Mouse (Mus musculus): Measurements from ENCODE around the gene Aldh16a1.
"Not testable (repeated sequence)": the region's sequence is repeated elsewhere in the genome, so short reads cannot be mapped to it uniquely, and the experiment has no call there.

The Aldh16a1 gene

GRCm38 (mm10) chr7:45134544-45135026 lies 19.8 kb downstream of the Aldh16a1 start:
- DNase-seq (ENCODE audit: low spot score), result peak; percentile 51

- no peak for DNase-seq (ENCODE audit: low spot score)
These were observed 20.8 kb downstream of the Aldh16a1 start for GRCm38 (mm10) chr7:45133446-45134159.

GRCm38 (mm10) chr7:45131850-45132249 lies 22.5 kb downstream of the Aldh16a1 start:
- DNase-seq (ENCODE audit: low spot score), result no peak

- no peak for DNase-seq (ENCODE audit: low spot score)
These were observed 24.4 kb downstream of the Aldh16a1 start for GRCm38 (mm10) chr7:45129776-45130512.

- DNase-seq (ENCODE audit: low spot score), result no peak
These were observed 25.1 kb downstream of the Aldh16a1 start for GRCm38 (mm10) chr7:45129318-45129717.

- peak; percentile 99 for DNase-seq (ENCODE audit: low spot score)
These were observed 25.6 kb downstream of the Aldh16a1 start, which contains the start of gene Rpl13a for GRCm38 (mm10) chr7:45128624-45129246. Gene Rpl13a (minus strand): TSS chr7:45128761.

- DNase-seq (ENCODE audit: low spot score), result no peak
These were observed 26.6 kb downstream of the Aldh16a1 start for GRCm38 (mm10) chr7:45127700-45128224.

- DNase-seq (ENCODE audit: low spot score), result no peak
These were observed 27.3 kb downstream of the Aldh16a1 start for GRCm38 (mm10) chr7:45126844-45127699.

GRCm38 (mm10) chr7:45126147-45126843 lies 28.1 kb downstream of the Aldh16a1 start:
- DNase-seq (ENCODE audit: low spot score), result no peak

GRCm38 (mm10) chr7:45125649-45126048 lies 28.7 kb downstream of the Aldh16a1 start:
- DNase-seq (ENCODE audit: low spot score), result not testable (repeated sequence)

- no peak for DNase-seq (ENCODE audit: low spot score)
These were observed 29.2 kb downstream of the Aldh16a1 start for GRCm38 (mm10) chr7:45125144-45125600.

GRCm38 (mm10) chr7:45124224-45125143 lies 29.9 kb downstream of the Aldh16a1 start, which contains the start of gene Rps11:
Gene Rps11 (minus strand): TSS chr7:45124439.
- DNase-seq (ENCODE audit: low spot score), result peak; percentile 99

- DNase-seq (ENCODE audit: low spot score), result peak; percentile 44
These were observed 31.2 kb downstream of the Aldh16a1 start for GRCm38 (mm10) chr7:45123186-45123570.

- DNase-seq (ENCODE audit: low spot score), result no peak
These were observed 31.7 kb downstream of the Aldh16a1 start for GRCm38 (mm10) chr7:45122561-45123185.

- no peak for DNase-seq (ENCODE audit: low spot score)
These were observed 32.4 kb downstream of the Aldh16a1 start for GRCm38 (mm10) chr7:45121966-45122365.

- DNase-seq (ENCODE audit: low spot score), result peak; percentile 93
These were observed 33.0 kb downstream of the Aldh16a1 start for GRCm38 (mm10) chr7:45121404-45121803.

GRCm38 (mm10) chr7:45119780-45120709 lies 34.3 kb downstream of the Aldh16a1 start:
- DNase-seq (ENCODE audit: low spot score), result no peak

GRCm38 (mm10) chr7:45118336-45118735 lies 36.0 kb downstream of the Aldh16a1 start:
- DNase-seq (ENCODE audit: low spot score), result no peak

All from T-cell, adult 2 months (primary cell).